Mouse (Mus musculus) ovary, adult 18-20 months (tissue): Measurements from ENCODE around the gene Cdkl3.
A peak's percentile ranks its signal among the peaks of the same experiment; 100 is the strongest.
"Not testable (repeated sequence)": the region's sequence is repeated elsewhere in the genome, so short reads cannot be mapped to it uniquely, and the experiment has no call there.

ENCODE experiments used
- DNase-seq: peaks from one replicate; pipeline ENCODE4 v3.0.0; 2022; ENCODE audit warnings: low spot score, mixed read lengths

Cdkl3 gene

DNA sequence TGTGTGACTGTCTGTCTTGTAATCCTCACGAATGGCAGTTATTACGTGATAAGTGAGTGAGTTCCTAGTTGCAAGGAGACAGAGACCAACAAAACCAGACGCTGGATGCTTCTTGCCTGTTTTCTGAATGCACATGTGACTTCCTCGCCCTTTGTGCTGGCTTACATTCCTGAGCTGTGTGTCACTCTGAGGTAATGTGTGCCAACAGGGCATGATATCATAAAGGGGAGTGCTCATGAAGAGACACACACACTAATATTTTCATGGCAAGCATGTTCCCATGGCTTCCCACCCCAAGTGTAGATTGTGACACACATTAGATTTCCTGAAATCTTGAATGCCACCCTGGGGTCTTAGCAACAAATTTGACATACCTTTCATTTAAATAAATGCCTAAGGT, 73.9 kb downstream of the Cdkl3 start:
- DNase-seq: no peak

- peak; percentile 51 for DNase-seq
These were observed 76.0 kb downstream of the Cdkl3 start for GRCm38 (mm10) chr11:52079978-52080377.

DNA sequence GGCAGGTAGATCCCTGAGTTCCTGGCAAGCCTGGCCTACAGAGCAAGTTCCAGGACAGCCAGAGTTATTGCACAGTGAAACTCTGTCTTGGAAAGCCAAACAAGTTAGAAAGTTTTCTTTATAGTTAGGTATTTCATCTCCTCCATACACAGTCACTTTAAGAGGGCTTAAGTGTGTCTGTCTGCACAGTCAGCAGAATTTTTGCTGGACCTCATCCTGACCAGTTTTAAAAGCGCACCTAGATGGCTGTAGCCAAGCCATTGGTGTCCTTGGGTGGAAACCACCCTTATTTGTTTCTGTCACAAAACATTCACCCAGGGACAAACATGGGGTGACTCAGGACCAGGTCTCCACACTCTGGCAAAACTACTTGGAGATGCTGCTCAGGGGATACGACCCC, 76.6 kb downstream of the Cdkl3 start:
- no peak for DNase-seq

DNA sequence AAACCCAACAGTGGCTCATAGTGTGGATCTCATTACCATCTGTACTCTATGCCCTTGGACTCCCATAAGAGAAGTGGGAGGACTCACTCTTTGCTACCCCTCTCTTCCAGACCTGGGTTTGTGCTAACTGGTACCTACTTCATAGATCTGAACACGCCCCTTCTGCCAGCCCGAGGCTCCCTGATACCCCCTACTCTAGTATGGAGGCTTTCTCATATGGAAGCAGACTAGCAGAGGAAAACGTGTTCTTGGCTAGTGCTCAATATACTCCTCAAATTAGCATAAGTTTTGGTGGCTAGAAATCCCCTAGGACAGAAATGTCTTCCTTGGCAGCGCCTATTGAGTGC, 81.8 kb downstream of the Cdkl3 start:
- no peak for DNase-seq

- no peak for DNase-seq
These were observed 82.3 kb downstream of the Cdkl3 start for GRCm38 (mm10) chr11:52086204-52086864.

DNA sequence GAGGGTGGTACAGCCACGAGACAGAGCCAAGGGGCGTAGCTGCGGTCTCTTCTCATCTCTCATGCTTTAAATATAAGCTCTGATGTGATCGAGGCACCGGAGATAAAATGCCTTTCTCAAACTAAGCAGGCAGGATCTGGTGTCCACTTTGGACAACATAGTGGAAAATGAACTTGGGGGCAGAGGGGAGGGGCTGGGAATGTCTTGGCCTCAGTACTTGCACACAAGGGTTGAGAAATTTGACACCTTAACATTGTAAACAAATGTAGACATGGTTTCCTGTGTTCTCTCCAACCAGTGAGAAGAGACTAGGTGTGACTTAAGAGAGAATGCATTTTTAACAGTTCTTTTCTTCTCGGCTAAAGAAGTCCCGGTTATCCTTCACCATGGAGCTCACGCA, 85.3 kb downstream of the Cdkl3 start:
- DNase-seq: no peak

- DNase-seq: no peak
These were observed 87.2 kb downstream of the Cdkl3 start for GRCm38 (mm10) chr11:52091261-52091660.

DNA sequence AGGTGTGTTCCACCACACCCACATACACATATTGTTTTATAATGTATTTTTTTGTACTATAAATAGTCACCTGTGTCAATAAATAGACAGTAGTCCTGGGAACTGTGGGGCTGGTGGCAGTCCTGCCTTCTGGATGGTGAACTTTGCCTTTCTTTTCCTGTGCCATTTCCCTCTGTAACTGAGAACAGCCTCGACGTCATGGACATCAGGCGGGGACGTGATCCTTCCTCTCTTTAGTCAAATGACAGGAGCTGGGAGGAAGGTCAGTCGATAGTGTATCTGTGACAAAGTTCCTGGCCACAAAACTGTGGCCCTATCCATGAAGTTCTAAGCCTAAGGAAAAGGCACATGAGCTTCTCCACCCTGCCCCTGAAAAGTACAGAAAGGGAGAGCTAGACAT, 90.5 kb downstream of the Cdkl3 start:
- DNase-seq: no peak

GRCm38 (mm10) chr11:52097016-52097415, 93.0 kb downstream of the Cdkl3 start:
- DNase-seq: no peak

GRCm38 (mm10) chr11:52097596-52097995, 93.6 kb downstream of the Cdkl3 start:
- no peak for DNase-seq

GRCm38 (mm10) chr11:52098398-52098946, 94.5 kb downstream of the Cdkl3 start, which contains the start of gene Ppp2ca:
Ppp2ca (plus strand) TSS chr11:52098681.
- DNase-seq: peak; percentile 99

- DNase-seq: peak; percentile 46
These were observed 95.2 kb downstream of the Cdkl3 start for GRCm38 (mm10) chr11:52099031-52099761.

- no peak for DNase-seq
These were observed 95.8 kb downstream of the Cdkl3 start for GRCm38 (mm10) chr11:52099771-52100219.

DNA sequence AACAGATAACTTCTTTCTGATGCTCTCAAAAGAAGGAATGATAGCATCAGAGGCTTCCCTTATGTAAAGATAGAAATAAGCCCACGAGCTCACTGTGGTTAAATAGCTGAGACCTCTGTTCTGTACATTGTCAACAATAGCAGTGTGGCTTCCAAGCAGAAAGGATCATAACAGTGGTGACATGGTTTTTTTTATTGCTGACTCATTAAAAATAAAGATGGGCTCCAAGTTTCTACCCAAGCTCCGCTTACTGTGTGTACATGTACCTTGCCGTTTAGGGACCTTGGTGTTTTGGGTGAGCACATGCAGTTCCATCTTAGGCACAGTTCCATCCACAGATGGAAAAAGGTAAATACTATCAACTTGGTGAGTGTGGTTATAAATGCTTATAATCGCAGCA, 99.0 kb downstream of the Cdkl3 start:
- DNase-seq: no peak

- no peak for DNase-seq
These were observed 101.5 kb downstream of the Cdkl3 start for GRCm38 (mm10) chr11:52105503-52105902.

- DNase-seq: no peak
These were observed 102.0 kb downstream of the Cdkl3 start for GRCm38 (mm10) chr11:52106037-52106436.

- no peak for DNase-seq
These were observed 102.4 kb downstream of the Cdkl3 start for GRCm38 (mm10) chr11:52106438-52106837.

- DNase-seq: no peak
These were observed 104.8 kb downstream of the Cdkl3 start for GRCm38 (mm10) chr11:52108796-52109195.

DNA sequence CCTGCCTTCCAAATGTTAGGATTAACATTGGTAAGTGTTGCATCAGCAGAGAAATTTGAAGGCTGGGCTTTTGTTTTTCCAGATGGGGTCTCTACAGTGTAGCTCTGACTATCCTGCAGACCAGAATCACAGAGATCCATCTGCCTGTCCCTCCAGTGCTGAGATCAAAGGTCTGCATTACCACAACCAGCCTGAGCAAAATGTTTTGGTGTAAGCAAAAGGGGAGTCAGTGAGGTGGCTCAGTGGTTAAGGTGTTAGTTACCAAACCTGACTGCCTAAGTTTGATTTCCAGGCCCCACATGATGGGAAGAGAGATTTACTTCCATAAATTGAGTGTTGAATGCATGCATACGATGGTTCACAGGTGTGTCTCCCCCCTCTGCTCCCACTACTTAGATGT, 105.4 kb downstream of the Cdkl3 start:
- DNase-seq: no peak

DNA sequence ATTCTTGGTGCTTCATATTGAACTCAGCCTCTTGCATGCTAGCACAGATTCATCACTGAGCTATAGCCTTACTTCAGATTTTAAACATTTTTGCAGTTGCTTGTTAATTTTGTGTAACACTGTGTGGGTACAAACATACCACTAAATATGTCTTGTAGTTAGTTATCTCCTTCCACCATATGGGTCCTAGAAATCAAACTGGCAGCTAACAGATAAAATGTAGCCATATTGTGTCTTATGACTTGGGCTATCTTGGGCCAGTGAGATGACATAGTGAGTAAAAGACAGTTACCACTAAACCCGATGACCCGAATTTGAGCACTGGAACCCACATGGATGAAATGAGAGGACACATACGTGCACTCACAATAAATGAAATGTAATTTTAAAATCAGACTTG, 111.5 kb downstream of the Cdkl3 start:
- DNase-seq: no peak

DNA sequence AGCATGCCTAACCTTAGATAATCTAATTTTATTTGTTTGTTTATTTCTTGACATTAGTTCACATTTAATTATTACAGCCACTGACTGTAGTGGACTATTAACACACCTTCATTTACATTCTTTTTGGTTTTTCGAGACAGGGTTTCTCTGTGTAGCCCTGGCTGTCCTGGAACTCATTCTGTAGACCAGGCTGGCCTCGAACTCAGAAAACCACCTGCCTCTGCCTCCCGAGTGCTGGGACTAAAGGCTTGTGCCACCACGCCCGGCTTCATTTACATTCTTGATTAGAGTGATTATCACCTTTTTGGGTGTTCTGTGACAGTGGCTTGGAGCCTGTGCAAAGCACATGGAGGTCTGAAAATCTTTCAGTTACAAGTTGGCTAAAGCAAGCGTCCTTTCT, 112.1 kb downstream of the Cdkl3 start:
- DNase-seq: not testable (repeated sequence)

DNA sequence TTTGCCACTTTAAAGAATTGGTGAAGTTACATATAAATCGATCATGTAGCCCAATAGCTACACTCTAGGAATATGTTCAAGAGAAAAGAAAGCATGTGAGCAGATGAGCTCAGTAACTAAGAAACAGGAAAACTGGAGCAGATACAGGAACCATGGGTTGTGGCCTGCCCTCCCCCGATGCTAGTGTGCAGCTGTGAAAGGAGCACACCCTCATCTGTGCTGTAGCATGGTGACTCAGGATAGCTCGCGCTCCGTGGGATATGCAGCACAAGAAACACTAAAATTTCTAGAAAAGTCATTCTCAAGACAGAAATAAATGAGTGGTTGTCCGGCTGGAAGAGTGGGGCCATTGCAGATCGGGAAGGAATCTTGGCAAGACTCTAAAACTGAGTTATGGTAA, 113.1 kb downstream of the Cdkl3 start:
- DNase-seq: no peak

- not testable (repeated sequence) for DNase-seq
These were observed 116.4 kb downstream of the Cdkl3 start for GRCm38 (mm10) chr11:52120415-52120814.
